Mouse (Mus musculus) myocyte (in vitro differentiated cells): Measurements from ENCODE around the gene Stxbp4.

Source experiments
- E2F4 ChIP-seq: IDR thresholded peaks from one replicate; pipeline ENCODE4 v1.6.1; 2011; ENCODE audit warnings: mild to moderate bottlenecking, control low read depth, moderate library complexity; ENCODE audit not compliant: insufficient read depth
- MYOG ChIP-seq, 3 experiments: IDR thresholded peaks; one replicate each; pipeline ENCODE4 v1.6.1; 2011; ENCODE audit warnings: control low read depth in 2 of 3, low read depth in 2 of 3, mild to moderate bottlenecking in 2 of 3; ENCODE audit not compliant: insufficient read length in 2 of 3, control insufficient read depth in 1 of 3, insufficient read depth in 1 of 3
- POLR2A ChIP-seq: IDR thresholded peaks from one replicate; pipeline ENCODE4 v1.6.1; 2011; ENCODE audit warnings: low read depth, mild to moderate bottlenecking, control low read depth, moderate library complexity; ENCODE audit not compliant: insufficient read length
- POLR2AphosphoS2 ChIP-seq: IDR thresholded peaks from one replicate; pipeline ENCODE4 v1.6.1; 2011; ENCODE audit warnings: low read depth, control low read depth; ENCODE audit not compliant: insufficient read length

- TF ChIP-seq POLR2A (no peak), E2F4 (no peak), POLR2AphosphoS2 (no peak), MYOG (IDR thresholded peaks at IDR 0.05; ENCODE audit: control insufficient read depth in 1 of 3, insufficient read depth in 1 of 3, insufficient read length in 2 of 3, low read depth in 2 of 3) (no peak)
Measured at GRCm38 (mm10) chr11:90438768-90439167, 199.1 kb downstream of the Stxbp4 start.
